Mouse (Mus musculus): ENCODE data around the gene Slc8b1.

- TF ChIP-seq POLR2A (IDR thresholded peaks at IDR 0.05; ENCODE audit: borderline replicate concordance, extremely low read depth, low read depth, low read length), result no peak
- TF ChIP-seq CTCF (IDR thresholded peaks at IDR 0.05; ENCODE audit: insufficient read depth, low read length), result no peak
Measured at GRCm38 (mm10) chr5:120568964-120569363, 58.0 kb downstream of the Slc8b1 start.

Data from lung, adult 2 months (tissue).